Mouse (Mus musculus): ENCODE measurements around the gene Sertad3.

DNA sequence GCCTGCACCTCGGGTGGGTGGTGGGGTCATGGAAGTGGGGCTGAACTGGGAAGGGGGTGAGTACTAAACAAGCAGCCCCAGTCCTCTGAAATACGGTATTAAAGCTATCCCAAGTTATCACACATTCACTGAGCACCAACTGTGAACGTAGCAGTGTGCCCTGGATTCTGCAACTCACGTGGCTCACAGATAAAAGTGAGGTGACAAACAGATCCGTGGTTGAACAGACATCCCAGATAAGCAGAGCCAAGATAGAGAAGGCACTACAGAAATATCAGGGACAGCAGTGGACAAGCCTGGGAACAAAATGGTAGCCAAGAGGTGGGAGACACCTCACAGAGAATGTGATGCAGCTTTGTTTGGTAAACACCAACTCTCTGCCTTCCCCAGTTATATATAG is 13.9 kb upstream of the Sertad3 start:
- no peak for TF ChIP-seq CTCF (IDR thresholded peaks at IDR 0.05; ENCODE audit: insufficient read depth, low read depth, low read length)
- no peak for TF ChIP-seq POLR2A (IDR thresholded peaks at IDR 0.05; ENCODE audit: insufficient read depth, low read depth, low read length)

Data from olfactory bulb, adult 2 months (tissue).